Mouse (Mus musculus) adrenal gland, postnatal 14 days (tissue): ENCODE measurements around the gene Phtf2. TPM values are rescaled to one million over a fixed set of nuclear protein-coding genes. Genes with fewer than 3 reads are reported as not detected.
"Not testable (repeated sequence)": the region's sequence is repeated elsewhere in the genome, so short reads cannot be mapped to it uniquely, and the experiment has no call there.

Source experiments
- DNase-seq: peaks from one replicate; pipeline ENCODE4 v3.0.0; 2021; ENCODE audit warnings: mixed read lengths
- total RNA-seq: library from RNA; stranded (reverse); gene quantifications from 2 replicates; pipeline ENCODE4 v1.2.3, GENCODE M21; 2021

Gene Phtf2
- total RNA-seq, 1 experiment from 2014 or later = 13.8 TPM

GRCm38 (mm10) chr5:20865193-20865755 is 16.6 kb downstream of the Phtf2 start:
- no peak for DNase-seq

DNA sequence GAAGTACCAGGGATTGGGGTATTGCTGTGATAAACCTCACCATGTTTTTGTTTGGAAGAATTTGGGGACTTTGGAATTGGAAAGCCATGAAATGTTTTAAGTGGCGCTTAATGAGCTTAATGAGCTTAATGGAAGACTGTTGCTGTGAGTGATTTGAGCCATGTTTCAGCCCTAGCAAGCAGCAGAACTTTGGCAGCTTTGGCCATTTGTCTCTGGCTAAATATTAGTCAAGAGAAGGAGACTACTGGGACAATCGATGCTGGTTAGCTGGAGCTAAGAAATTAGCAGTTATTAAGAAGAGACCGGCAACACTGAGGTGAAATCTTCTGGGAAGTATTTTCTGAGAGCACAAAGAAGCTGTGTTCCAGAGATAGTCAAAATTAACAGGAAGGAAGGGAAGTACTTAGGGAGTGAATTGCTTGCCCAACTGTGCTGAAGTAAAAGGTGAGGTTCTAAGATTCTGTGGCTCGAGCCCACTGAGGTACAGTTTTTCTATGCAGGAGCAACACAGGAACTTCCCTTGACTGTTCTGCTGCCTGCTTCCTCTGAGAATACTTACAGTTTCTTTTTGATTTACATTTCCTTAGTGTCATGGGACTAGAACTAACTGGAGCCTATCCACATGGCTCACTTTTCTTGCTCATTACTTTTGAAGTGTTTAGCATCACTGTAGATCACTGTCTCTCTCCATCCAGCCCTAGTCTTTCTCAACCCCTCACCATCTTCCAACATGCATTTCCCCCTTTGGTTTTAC is 17.5 kb downstream of the Phtf2 start:
- DNase-seq = no peak

GRCm38 (mm10) chr5:20861901-20862300 is 20.0 kb downstream of the Phtf2 start:
- DNase-seq = no peak

- no peak for DNase-seq
Measured at GRCm38 (mm10) chr5:20860565-20860964, 21.4 kb downstream of the Phtf2 start.

GRCm38 (mm10) chr5:20858404-20858803 is 23.5 kb downstream of the Phtf2 start:
- no peak for DNase-seq

DNA sequence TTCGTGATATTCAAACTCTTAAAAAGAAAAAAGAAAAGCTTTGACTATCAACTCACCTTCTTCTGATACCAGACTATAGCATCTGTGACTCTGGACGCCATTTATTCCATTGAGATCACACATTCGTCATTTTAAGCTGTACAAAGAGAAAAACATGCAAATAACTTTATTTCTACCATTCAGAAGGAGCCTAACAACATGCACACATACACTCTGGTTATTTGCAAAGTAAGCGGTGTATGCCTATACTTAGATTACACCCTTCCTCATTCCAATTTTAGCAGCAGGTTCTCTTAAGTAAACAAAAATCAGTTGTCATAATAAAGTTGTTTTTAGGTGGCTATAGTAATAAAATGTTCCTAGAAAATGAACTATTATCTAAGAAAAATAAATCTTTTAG is 26.9 kb downstream of the Phtf2 start:
- no peak for DNase-seq

DNA sequence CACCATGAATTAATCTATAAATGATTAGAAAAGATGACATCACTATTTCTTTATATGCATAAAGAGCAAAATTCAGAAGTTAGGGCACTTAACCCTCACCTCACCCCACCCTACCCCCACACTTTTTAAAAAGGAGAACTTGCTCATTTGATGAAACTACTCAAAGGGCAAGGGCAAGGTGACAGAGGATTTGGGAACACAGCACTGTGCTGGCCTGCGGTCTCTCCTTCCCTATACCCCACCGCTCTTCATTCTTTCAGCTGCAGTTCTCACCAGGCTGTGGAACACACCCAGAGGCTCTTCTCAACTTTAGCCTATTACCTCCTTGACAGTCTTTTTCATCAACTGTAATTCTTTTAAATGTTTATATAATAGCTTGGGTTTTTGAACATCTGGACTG is 34.9 kb downstream of the Phtf2 start:
- no peak for DNase-seq

DNA sequence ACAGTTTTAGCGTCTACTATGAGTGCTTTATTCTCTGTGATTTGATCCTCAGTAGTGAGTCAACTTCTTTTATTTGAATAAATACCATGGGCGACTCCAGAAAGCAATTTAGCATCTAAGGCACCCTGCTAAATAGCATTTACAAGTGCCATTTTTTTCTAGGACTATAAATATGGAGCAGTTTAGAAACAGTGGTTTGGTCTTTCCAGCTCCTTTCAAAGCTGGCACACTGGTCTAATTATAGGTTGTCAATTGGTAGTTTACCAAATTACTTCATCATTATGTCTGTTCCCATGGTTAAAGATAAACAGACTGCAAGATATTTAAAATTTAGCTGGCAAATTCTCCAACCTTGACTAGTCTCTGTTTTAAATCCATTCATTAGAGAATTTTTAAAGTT is 38.1 kb downstream of the Phtf2 start:
- no peak for DNase-seq

DNA sequence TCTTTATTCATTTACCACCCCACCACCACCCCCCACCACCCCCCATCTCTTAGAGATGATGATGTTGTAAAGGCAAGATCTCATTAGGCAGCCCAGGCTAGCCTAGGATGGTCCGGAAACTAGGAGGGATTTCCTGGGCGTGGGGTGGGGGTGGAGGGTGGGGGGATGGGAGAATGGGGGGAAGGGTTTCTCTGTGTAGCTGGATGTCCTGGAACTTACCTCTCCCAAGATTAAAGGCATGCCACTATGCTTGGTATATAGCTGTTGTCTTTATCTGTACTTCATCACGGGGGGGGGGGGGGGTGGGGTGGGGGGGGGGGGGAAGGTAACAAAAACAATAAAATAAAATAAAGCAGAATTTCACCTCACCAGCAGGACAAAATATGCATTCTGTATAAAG is 38.5 kb downstream of the Phtf2 start:
- no peak for DNase-seq

- no peak for DNase-seq
Measured at GRCm38 (mm10) chr5:20837082-20837481, 44.8 kb downstream of the Phtf2 start.

DNA sequence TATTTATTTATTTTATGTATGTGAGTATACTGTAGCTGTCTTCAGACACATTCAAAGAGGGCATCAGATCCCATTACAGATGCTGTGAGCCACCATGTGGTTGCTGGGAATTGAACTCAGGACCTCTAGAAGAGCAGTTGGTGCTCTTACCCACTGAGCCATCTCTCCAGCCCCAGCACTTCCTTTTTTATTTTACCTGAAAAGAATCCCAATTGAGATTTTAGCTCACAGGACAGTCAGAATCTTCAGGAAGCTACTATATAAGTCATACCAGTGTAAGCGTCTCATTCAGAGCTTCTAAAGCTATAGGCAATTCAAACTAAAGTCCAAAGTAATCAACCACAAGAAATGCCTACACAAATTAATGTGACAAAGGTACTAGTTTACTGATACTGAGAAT is 47.5 kb downstream of the Phtf2 start:
- DNase-seq = no peak

DNA sequence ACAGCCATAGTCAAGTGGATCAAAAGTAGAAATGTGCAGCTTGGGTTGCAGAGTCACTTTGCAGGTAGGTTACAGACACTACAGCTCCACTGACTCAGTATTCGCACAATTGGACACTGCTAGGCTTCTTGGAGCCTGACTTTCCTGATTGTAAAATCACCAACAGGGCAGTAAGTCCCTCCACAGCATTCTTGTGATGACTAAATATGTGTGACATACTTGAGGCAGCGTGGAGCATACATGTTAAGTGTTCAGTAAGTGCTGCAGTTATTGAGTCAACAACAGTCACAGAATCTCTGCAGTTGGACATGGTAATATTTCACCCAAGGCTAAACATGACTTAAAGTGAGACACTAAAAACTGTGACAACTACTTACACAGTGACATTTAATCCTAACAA is 50.5 kb downstream of the Phtf2 start:
- no peak for DNase-seq

DNA sequence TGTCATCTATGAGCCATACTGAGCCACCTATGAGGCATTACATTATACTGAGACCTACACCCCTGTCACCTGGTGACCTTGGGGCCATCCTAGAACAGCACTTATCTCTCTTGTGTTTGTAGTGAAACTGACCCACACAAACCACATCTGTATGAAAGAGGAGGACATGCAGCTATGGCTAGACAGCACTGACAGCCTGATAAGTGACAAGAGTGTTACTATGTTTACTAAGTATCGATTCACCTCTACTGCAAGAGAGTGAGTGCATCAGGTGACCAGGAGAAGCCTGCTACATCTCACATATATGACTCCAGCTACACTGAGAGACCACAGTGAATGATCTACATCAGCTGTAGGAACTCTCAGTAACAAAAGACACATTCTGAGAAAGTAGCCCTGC is 51.2 kb downstream of the Phtf2 start:
- DNase-seq = no peak

GRCm38 (mm10) chr5:20821647-20822046 is 60.3 kb downstream of the Phtf2 start:
- no peak for DNase-seq

- no peak for DNase-seq
Measured at GRCm38 (mm10) chr5:20821122-20821521, 60.8 kb downstream of the Phtf2 start.

- no peak for DNase-seq
Measured at GRCm38 (mm10) chr5:20815094-20815493, 66.8 kb downstream of the Phtf2 start.

- DNase-seq = no peak
Measured at GRCm38 (mm10) chr5:20810449-20810848, 71.5 kb downstream of the Phtf2 start.

GRCm38 (mm10) chr5:20795932-20796331 is 86.0 kb downstream of the Phtf2 start:
- DNase-seq = no peak

- DNase-seq = peak; percentile 61
Measured at GRCm38 (mm10) chr5:20791793-20792554, 90.0 kb downstream of the Phtf2 start.

DNA sequence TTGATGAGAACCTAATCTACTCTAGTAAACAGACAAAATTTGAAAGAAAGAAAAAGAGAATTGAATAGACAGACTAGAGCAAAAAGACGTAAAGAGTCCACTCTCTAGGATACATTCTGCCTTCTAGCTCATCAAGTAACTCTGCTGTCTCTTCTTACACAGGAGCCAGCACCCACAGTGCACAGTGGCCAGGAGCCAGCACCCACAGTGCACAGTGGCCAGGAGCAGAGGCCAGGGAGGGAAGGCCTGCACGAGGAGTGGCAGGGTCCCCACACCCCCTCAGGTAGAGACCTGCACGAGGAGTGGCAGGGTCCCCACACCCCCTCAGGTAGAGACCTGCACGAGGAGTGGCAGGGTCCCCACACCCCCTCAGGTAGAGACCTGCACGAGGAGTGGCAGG is 95.5 kb downstream of the Phtf2 start:
- not testable (repeated sequence) for DNase-seq

DNA sequence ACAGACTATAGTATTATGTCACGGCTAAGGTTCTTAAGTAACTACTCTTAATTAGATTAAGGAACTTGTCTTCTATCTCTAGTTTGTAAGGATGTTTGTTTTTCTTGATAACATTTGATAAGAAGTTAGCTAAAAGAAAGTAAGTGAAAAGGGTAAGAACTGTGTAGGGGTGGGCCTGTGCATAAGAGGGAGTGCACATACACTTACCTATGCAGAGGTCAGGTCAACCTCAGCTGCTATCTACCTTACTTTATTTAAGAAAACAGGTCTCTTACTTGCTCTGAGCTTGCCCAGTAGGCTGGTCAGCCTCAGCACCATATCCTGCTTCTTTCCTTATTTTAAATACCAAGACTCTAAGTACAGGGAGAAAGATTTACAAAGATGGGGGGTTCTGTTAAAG is 100.8 kb downstream of the Phtf2 start:
- no peak for DNase-seq

- DNase-seq = no peak
Measured at GRCm38 (mm10) chr5:20779191-20779590, 102.7 kb downstream of the Phtf2 start.

DNA sequence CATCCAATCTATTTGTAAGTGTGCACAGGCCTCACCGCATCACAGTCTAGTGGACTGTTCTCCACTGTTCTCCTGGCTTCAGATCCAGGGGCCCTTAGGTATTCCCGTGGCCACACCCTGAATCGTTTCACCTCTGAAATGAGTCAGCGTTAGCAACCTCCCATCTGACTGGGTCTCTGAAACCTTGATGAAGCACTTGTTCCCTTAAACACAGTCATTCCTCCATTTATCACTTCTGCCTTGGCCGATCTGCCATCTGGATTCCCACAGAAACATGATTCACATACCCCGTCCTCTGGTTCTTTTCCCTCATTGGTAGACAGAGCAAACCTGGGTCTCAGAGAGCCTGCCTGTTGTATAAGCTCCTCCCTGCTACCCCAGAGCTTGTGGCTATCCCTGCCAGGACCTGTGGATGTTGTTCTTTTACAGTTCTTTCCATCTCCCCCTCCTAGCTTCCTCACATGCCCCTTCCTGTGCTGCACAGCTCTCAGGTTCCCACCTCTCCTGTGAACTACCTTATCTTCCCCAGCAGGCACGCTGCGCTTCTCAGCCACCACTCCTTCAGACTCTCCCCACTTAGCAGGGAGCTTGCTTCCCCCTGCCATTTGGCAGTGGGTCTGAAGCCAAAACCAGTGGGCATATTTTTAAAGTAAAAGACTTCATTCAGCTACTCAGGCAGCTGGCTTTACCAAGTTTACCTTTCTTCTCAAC is 103.5 kb downstream of the Phtf2 start:
- no peak for DNase-seq
